Mouse (Mus musculus): ENCODE results near the gene Upk2.

DNA sequence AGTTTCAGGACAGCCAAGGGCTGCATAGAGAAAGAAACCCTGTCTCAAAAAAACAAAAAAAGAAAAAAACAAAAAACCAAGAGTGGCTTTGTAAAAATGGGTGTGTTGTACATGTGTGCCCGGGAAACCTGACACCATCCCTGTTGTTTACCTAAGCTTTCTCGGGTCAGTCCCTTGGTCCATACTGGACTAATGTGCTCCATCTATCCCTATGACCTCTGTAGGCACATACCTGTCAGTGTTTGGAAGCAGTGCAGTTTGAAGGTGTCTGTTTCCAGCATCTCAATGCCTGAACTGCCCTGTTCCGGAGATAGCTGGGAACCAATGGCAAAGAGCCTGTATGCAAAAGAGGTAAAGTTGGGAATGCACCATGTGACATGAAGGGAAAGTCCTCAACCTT is 49.8 kb downstream of the Upk2 start:
- no peak for TF ChIP-seq RAD21 (IDR thresholded peaks at IDR 0.05; ENCODE audit: low read depth, low read length)
- TF ChIP-seq MYC (IDR thresholded peaks at IDR 0.05; ENCODE audit: low read depth, low read length): no peak
- no peak for TF ChIP-seq CTCF (conservative IDR thresholded peaks at IDR 0.05 in 1 of 2, IDR thresholded peaks at IDR 0.05 in 1 of 2; ENCODE audit: low read depth in 2 of 2, low read length in 2 of 2)
